Mouse (Mus musculus) kidney, embryonic 15.5 days (tissue): Measurements from ENCODE around the gene Asb12. TPM values are rescaled to one million over a fixed set of nuclear protein-coding genes. Genes with fewer than 3 reads are reported as not detected.
A peak's percentile ranks its signal among the peaks of the same experiment; 100 is the strongest.

Experiments
- ATAC-seq: fragments of 200-750 bp; cut with Nextera tagmentation; replicated peaks from 2 replicates; pipeline ENCODE4 v1.8.0; 2017; ENCODE audit warnings: moderate TSS enrichment; ENCODE audit not compliant: low FRiP score
- H3K27ac ChIP-seq: fragments of 300-500 bp; sonication (generic); 2 replicates; pipeline ENCODE4 v1.5.1; 2015; ENCODE audit warnings: mild to moderate bottlenecking, inconsistent platforms
- H3K27me3 ChIP-seq: fragments of 300-500 bp; sonication (generic); 2 replicates; pipeline ENCODE4 v1.6.1; 2015; ENCODE audit warnings: inconsistent platforms
- H3K36me3 ChIP-seq: fragments of 300-500 bp; sonication (generic); 2 replicates; pipeline ENCODE4 v1.6.1; 2015; ENCODE audit warnings: inconsistent platforms
- H3K4me1 ChIP-seq: fragments of 300-500 bp; sonication (generic); 2 replicates; pipeline ENCODE4 v1.6.1; 2015; ENCODE audit warnings: inconsistent platforms
- H3K4me2 ChIP-seq: fragments of 300-500 bp; sonication (generic); 2 replicates; pipeline ENCODE4 v1.6.1; 2015; ENCODE audit warnings: moderate library complexity, mild to moderate bottlenecking, inconsistent platforms
- H3K4me3 ChIP-seq: fragments of 300-500 bp; sonication (generic); replicated peaks from 2 replicates; pipeline ENCODE4 v1.5.1; 2015; ENCODE audit warnings: mild to moderate bottlenecking, inconsistent platforms
- H3K9ac ChIP-seq: fragments of 300-500 bp; sonication (generic); 2 replicates; pipeline ENCODE4 v1.6.1; 2015; ENCODE audit warnings: mild to moderate bottlenecking, inconsistent platforms
- H3K9me3 ChIP-seq: fragments of 300-500 bp; sonication (generic); replicated peaks from 2 replicates; pipeline ENCODE4 v1.6.1; 2016; ENCODE audit warnings: inconsistent platforms
- WGBS: fragments of 180-500 bp; shearing (Covaris S2); methylation state at CpG from one replicate; pipeline ENCODE4 v1.1.7; 2015; ENCODE audit warnings: mixed read lengths; 5-methylcytosine and 5-hydroxymethylcytosine counted together
- polyA plus RNA-seq: library from polyadenylated mRNA; unstranded; fragments of >200 nt; fragmentation: Nextera tagmentation; extraction: Ambion mirVana; gene quantifications from 2 replicates; pipeline ENCODE4 v1.2.1, GENCODE M21; 2015

The Asb12 gene
- polyA plus RNA-seq, 1 experiment from 2014 or later: not detected

DNA sequence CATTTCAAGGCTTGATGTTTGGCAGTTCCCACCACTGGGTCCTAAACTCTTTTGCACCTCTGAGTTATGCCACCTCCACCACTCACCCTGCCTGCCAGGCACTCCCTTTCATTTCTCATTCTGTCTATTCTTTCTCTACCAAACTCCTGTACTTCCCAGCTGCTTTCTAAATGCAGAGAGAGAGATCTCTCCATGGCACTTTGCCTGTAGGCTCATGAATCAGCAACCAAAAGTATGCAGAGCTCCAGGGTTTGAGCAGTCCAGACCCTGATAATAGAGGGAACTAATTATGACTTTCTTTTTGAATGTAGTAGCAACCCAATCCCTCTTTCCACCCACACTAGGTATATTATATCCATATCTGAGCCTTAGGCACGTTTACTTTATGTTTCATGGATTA is 115.5 kb downstream of the Asb12 start:
- peaks cover 7% of the 10 kb centered on the region; the same call in 1 of the 2 replicates for H3K27me3 ChIP-seq
- no peak overlapping the region for H3K27ac ChIP-seq
- WGBS: 60% methylated on average over 1 of the region's 1 CpGs
- no peaks in the 10 kb centered on the region for H3K36me3 ChIP-seq
- 0 out of 2 replicates have a peak overlapping the region, but pooled peaks have one; percentile 61 for H3K4me2 ChIP-seq
- H3K9me3 ChIP-seq: no peaks in the 10 kb centered on the region
- H3K9ac ChIP-seq: no peak overlapping the region
- no peak overlapping the region for H3K4me3 ChIP-seq
- 0 out of 2 replicates have a peak, but pooled peaks cover 6% of the 10 kb centered on the region for H3K4me1 ChIP-seq
- no peak for ATAC-seq

DNA sequence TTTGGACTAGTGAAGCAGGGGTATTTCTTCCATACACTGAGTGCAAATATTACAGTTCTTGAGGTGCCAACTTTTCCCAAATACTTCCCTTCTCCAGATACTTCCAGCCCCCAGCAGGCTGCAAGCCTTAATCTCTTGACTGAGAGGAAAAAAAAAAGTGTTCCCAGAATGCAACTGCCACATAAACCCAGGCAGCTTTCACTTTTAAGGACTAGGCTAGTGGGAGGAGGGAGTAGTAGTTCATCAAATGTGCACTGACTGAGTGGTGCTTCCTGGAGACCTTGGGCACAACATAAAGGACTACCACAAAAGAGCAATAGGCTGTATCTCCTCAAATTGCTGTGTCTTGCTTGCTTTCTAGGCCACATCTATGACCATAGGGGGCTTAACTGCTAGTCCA is 116.5 kb downstream of the Asb12 start:
- no peak for ATAC-seq
- Histone ChIP-seq H3K27me3 (peaks cover 7% of the 10 kb centered on the region; the same call in 1 of the 2 replicates), H3K4me2 (no peak overlapping the region), H3K4me1 (0 out of 2 replicates have a peak, but pooled peaks cover 6% of the 10 kb centered on the region), H3K9ac (no peak overlapping the region), H3K27ac (no peak overlapping the region), H3K9me3 (no peaks in the 10 kb centered on the region), H3K4me3 (no peak overlapping the region), H3K36me3 (no peaks in the 10 kb centered on the region)

DNA sequence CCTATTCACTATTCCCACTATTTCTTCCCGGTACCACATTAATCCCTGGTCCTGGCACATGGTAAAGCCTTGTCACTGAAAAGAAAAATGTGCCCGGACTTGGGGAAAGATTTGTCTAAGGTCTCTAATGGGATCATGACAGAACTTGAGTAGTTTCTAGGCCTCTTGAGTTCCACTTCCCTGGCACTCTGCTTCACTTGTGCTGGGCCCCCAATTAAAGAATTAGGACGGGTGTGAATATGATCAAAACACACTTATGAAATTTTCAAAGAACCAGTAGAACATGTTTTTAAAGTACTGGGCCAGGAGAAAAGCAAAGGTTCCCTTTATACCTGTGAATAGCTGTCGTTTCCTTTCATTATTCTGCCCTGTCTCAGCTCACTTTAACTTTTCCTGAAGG is 119.3 kb downstream of the Asb12 start:
- Histone ChIP-seq H3K9ac (no peak overlapping the region), H3K27me3 (0 out of 2 replicates have a peak, but pooled peaks cover 3% of the 10 kb centered on the region), H3K4me2 (no peak overlapping the region), H3K9me3 (no peaks in the 10 kb centered on the region), H3K36me3 (no peaks in the 10 kb centered on the region), H3K4me1 (0 out of 2 replicates have a peak, but pooled peaks cover 6% of the 10 kb centered on the region), H3K27ac (no peak overlapping the region), H3K4me3 (no peak overlapping the region)
- WGBS: 87% methylated on average over 4 of the region's 4 CpGs
- no peak for ATAC-seq

DNA sequence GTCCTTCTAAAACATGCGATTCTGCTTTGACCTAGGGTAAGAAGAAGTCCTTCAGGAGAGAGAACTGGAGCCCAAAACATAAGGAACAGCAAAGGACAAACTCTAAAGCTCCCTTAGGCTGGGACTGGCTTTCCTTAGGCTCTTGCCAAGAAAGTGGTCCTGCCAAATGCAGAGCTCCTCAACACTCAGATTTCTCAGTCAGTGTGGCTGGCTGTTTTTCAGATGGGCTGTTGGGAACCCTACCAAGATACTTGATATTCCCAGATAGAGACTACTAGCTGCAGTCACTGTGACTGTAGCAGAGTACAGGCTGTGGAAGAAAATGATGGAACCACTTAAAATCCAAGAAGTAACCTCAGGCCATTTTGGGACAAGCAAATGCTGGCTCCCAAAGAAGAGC is 120.6 kb downstream of the Asb12 start:
- H3K36me3 ChIP-seq: no peaks in the 10 kb centered on the region
- H3K27ac ChIP-seq: no peak overlapping the region
- no peak for ATAC-seq
- H3K9ac ChIP-seq: no peak overlapping the region
- H3K9me3 ChIP-seq: no peaks in the 10 kb centered on the region
- 85% methylated on average over 1 of the region's 1 CpGs for WGBS
- no peak overlapping the region for H3K4me2 ChIP-seq
- H3K27me3 ChIP-seq: 0 out of 2 replicates have a peak, but pooled peaks cover 3% of the 10 kb centered on the region
- H3K4me1 ChIP-seq: 0 out of 2 replicates have a peak, but pooled peaks cover under 1% of the 10 kb centered on the region
- no peak overlapping the region for H3K4me3 ChIP-seq

Other genes starting within 250 kb of the Asb12 start
- gene Amer1, start 113.1 kb downstream of the Asb12 start, polyA plus RNA-seq: 10.0 and 11.1 TPM in 2 replicates
- gene Pfn5, start 117 bp upstream of the Asb12 start, polyA plus RNA-seq: not detected in 2 replicates
- gene Zc4h2, start 100.5 kb upstream of the Asb12 start, polyA plus RNA-seq: 21.8 and 23.3 TPM in 2 replicates
- gene Zc3h12b, start 153.7 kb upstream of the Asb12 start, polyA plus RNA-seq: 2.3 and 2.9 TPM in 2 replicates